Mouse (Mus musculus): Measurements from ENCODE around the gene Rabgap1l. TPM values are rescaled to one million over a fixed set of nuclear protein-coding genes. Genes with fewer than 3 reads are reported as not detected.

Rabgap1l gene
- polyA plus RNA-seq (2014; fragmentation: Illumina TruSeq; extraction: RNeasy Lipid Tissue Mini Kit (QIAGEN cat#74804); ENCODE audit: low replicate concordance), result 147 TPM

GRCm38 (mm10) chr1:160792686-160793355 is at the start of gene Rabgap1l:
Gene Rabgap1l, minus strand, starts transcription at chr1:160793211.

GRCm38 (mm10) chr1:160212703-160213669 is 580.0 kb downstream of the Rabgap1l start, which contains the start of gene Cacybp:
Gene Cacybp, minus strand, starts transcription at chr1:160212875.

GRCm38 (mm10) chr1:160194529-160195336 is 598.3 kb downstream of the Rabgap1l start, which contains the start of gene Mrps14:
Gene Mrps14, plus strand, starts transcription at chr1:160195215.

Other genes starting within 250 kb of the Rabgap1l start
- gene Rc3h1, start 113.2 kb upstream of the Rabgap1l start, polyA plus RNA-seq (2014; fragmentation: Illumina TruSeq; extraction: RNeasy Lipid Tissue Mini Kit (QIAGEN cat#74804); ENCODE audit: low replicate concordance), result 33.2 TPM
- gene Serpinc1, start 185.4 kb upstream of the Rabgap1l start, polyA plus RNA-seq (2014; fragmentation: Illumina TruSeq; extraction: RNeasy Lipid Tissue Mini Kit (QIAGEN cat#74804); ENCODE audit: low replicate concordance), result 1.2 TPM
- gene Zbtb37, start 241.6 kb upstream of the Rabgap1l start, polyA plus RNA-seq (2014; fragmentation: Illumina TruSeq; extraction: RNeasy Lipid Tissue Mini Kit (QIAGEN cat#74804); ENCODE audit: low replicate concordance), result 4.3 TPM

Data from small intestine, adult 10 weeks (tissue).